23 mouse cellular contexts compared by ENCODE assay signal in genomic region chr1:144075991-144076390, GRCm38 (mm10).
A peak's percentile ranks its signal among the peaks of the same experiment; 100 is the strongest.
DNase-seq lines count a peak whose midpoint lies in the region; ATAC-seq lines count a peak whose summit lies in the region.
"Had no signal": no experiment of that assay in that cellular context is flagged by ENCODE, and none has a peak within 500 bp of the region (broad histone marks: within the 10 kb centered on the region; RNA-seq: fewer than 3 reads in every experiment).

No protein-coding gene starts in this region.

- intact Hi-C loops in heart, postnatal 36 days (cut with DNase I) = no loop called here

- no peaks in the 10 kb centered on the region for H3K27me3 ChIP-seq in heart, embryonic 16.5 days (ENCODE audit: control insufficient read depth, insufficient read depth, low read length)
- no peaks in the 10 kb centered on the region for H3K27me3 ChIP-seq in hindbrain, embryonic 10.5 days (ENCODE audit: insufficient read depth, poor library complexity, severe bottlenecking)
- H3K27me3 ChIP-seq: embryonic facial prominence, embryonic 12.5 days; hindbrain, embryonic 12.5 days; limb, embryonic 13.5 days; liver, embryonic 15.5 days; neural tube, embryonic 15.5 days had no signal

- peak; percentile 26 for DNase-seq in heart, adult 8-10 months (ENCODE audit: low spot score)
- DNase-seq in heart, postnatal 36 days = no peak
- DNase-seq in MEL-GATA-1-ER (ENCODE audit: extremely low read depth, low read depth) = peak; percentile 52
- no peak for DNase-seq in spleen, postnatal 10 days (ENCODE audit: low spot score in 2 of 2)
- DNase-seq in hindbrain, embryonic 10.5 days (ENCODE audit: low spot score) = no peak
- DNase-seq in kidney, postnatal 10 days = no peak
- DNase-seq: adrenal gland, postnatal 25 days; cerebellum, adult 8-10 months; gastrocnemius, postnatal 25 days; layer of hippocampus, adult 9-11 months; right cerebral cortex, postnatal 25 days; thymus, postnatal 14 days had no signal

- WGBS in heart, embryonic 16.5 days = 40% methylated on average over 4 of the region's 4 CpGs
- 85% methylated on average over 4 of the region's 4 CpGs for WGBS in hindbrain, embryonic 10.5 days

- H3K4me3 ChIP-seq in heart, embryonic 16.5 days (ENCODE audit: low read length) = no peak overlapping the region
- H3K4me3 ChIP-seq in hindbrain, embryonic 10.5 days = no peak overlapping the region
- H3K4me3 ChIP-seq: embryonic facial prominence, embryonic 12.5 days; forebrain, embryonic 10.5 days; hindbrain, embryonic 12.5 days; limb, embryonic 13.5 days; liver, embryonic 15.5 days; neural tube, embryonic 15.5 days had no signal

- ATAC-seq in heart, embryonic 16.5 days (replicated peaks; ENCODE audit: extremely low read depth, insufficient read depth, low FRiP score) = peak; percentile 75; the same call in 1 of the 2 replicates
- ATAC-seq in megakaryocyte-erythroid progenitor cell, adult 5-6 weeks (replicated peaks; ENCODE audit: low FRiP score, low TSS enrichment, poor library complexity, severe bottlenecking) = peak; percentile 97
- ATAC-seq: intestine, embryonic 16.5 days had no signal

- no peaks in the 10 kb centered on the region for H3K36me3 ChIP-seq in heart, embryonic 16.5 days (ENCODE audit: control insufficient read depth, insufficient read depth)
- no peaks in the 10 kb centered on the region for H3K36me3 ChIP-seq in hindbrain, embryonic 10.5 days
- H3K36me3 ChIP-seq: embryonic facial prominence, embryonic 12.5 days; forebrain, embryonic 10.5 days; hindbrain, embryonic 12.5 days; limb, embryonic 13.5 days; liver, embryonic 15.5 days; neural tube, embryonic 15.5 days had no signal

- no peak overlapping the region for H3K4me2 ChIP-seq in heart, embryonic 16.5 days (ENCODE audit: low read depth, low read length)
- H3K4me2 ChIP-seq: embryonic facial prominence, embryonic 12.5 days; hindbrain, embryonic 12.5 days; limb, embryonic 13.5 days; liver, embryonic 15.5 days; midbrain, embryonic 11.5 days; neural tube, embryonic 15.5 days had no signal

- H3K9ac ChIP-seq in heart, embryonic 16.5 days (ENCODE audit: low read length) = no peak overlapping the region
- H3K9ac ChIP-seq: embryonic facial prominence, embryonic 12.5 days; hindbrain, embryonic 12.5 days; limb, embryonic 13.5 days; liver, embryonic 15.5 days; neural tube, embryonic 15.5 days had no signal

- no peaks in the 10 kb centered on the region for H3K9me3 ChIP-seq in heart, embryonic 16.5 days (replicated peaks; ENCODE audit: control insufficient read depth, low read length)
- no peaks in the 10 kb centered on the region for H3K9me3 ChIP-seq in hindbrain, embryonic 10.5 days
- H3K9me3 ChIP-seq: embryonic facial prominence, embryonic 12.5 days; forebrain, embryonic 10.5 days; hindbrain, embryonic 12.5 days; limb, embryonic 13.5 days; liver, embryonic 15.5 days; neural tube, embryonic 15.5 days had no signal

- no peak overlapping the region for H3K27ac ChIP-seq in heart, embryonic 16.5 days (ENCODE audit: low read length)
- no peak overlapping the region for H3K27ac ChIP-seq in hindbrain, embryonic 10.5 days
- H3K27ac ChIP-seq: embryonic facial prominence, embryonic 12.5 days; forebrain, embryonic 10.5 days; hindbrain, embryonic 12.5 days; kidney, postnatal 0 days; limb, embryonic 13.5 days; liver, embryonic 15.5 days; neural tube, embryonic 15.5 days had no signal

- H3K4me1 ChIP-seq in heart, embryonic 16.5 days (ENCODE audit: control insufficient read depth, insufficient read depth, low read length) = peaks cover 2% of the 10 kb centered on the region; the same call in 1 of the 2 replicates
- no peaks in the 10 kb centered on the region for H3K4me1 ChIP-seq in hindbrain, embryonic 10.5 days (replicated peaks)
- H3K4me1 ChIP-seq: embryonic facial prominence, embryonic 12.5 days; forebrain, embryonic 10.5 days; hindbrain, embryonic 12.5 days; limb, embryonic 13.5 days; liver, embryonic 15.5 days; neural tube, embryonic 15.5 days had no signal

Comparison
In these comparisons a context has a peak if more than half of its experiments do, and no peak if none do; other contexts are left out.
1. DNase-seq: peak in heart, adult 8-10 months (single experiment) and MEL-GATA-1-ER (single experiment); none in heart, postnatal 36 days (0 of 2), spleen, postnatal 10 days (0 of 2), hindbrain, embryonic 10.5 days (single experiment) and kidney, postnatal 10 days (single experiment).